Mouse (Mus musculus): ENCODE data around the gene Ftsj1.

DNA sequence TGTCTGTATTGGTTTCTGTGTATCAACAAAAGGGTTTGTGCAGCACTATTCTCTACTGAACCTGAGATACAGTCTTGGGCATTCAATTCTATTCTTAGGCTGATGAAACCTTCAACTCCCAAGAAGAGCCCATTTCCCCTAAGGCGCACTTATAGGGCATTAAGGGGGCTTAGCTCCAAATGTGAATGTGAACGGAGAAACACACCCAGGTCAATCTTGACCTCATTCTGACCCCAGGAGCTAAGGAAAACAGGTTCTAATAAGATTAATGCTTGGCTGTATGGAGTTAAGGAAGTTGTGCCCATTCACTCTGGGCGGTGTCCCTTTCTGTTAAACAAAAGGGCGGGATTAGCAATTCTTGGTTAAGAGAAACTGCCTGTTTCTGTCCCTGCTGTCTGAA lies 45.0 kb downstream of the Ftsj1 start:
- no peak for TF ChIP-seq GATA1 (IDR thresholded peaks at IDR 0.05; ENCODE audit: low read depth, low read length)
- 0 out of 4 replicates have a peak, but pooled peaks of 1 of the 2 experiments have one; percentile 20 for TF ChIP-seq EP300 (IDR thresholded peaks at IDR 0.05; ENCODE audit: low read depth in 1 of 2, low read length in 2 of 2)
- no peak for TF ChIP-seq CTCF (IDR thresholded peaks at IDR 0.05 in 2 of 3, conservative IDR thresholded peaks at IDR 0.05 in 1 of 3; ENCODE audit: control insufficient read depth in 1 of 3, insufficient read depth in 1 of 3, low read depth in 2 of 3, low read length in 3 of 3, poor library complexity in 1 of 3, severe bottlenecking in 1 of 3)
- no peak for TF ChIP-seq TCF12 (IDR thresholded peaks at IDR 0.05; ENCODE audit: low read depth, low read length)
- no peak for TF ChIP-seq USF1 (IDR thresholded peaks at IDR 0.05; ENCODE audit: low read depth, low read length)
- no peak for TF ChIP-seq RCOR1 (IDR thresholded peaks at IDR 0.05; ENCODE audit: low read depth, low read length)
- peak in 1 of 2 experiments; percentile 49; a peak in 1 of 4 replicates for TF ChIP-seq POLR2A (IDR thresholded peaks at IDR 0.05; ENCODE audit: control insufficient read depth in 1 of 2, insufficient read depth in 1 of 2, low read depth in 1 of 2, low read length in 2 of 2, poor library complexity in 1 of 2)
